Mouse (Mus musculus): ENCODE data around the gene Gast. TPM values are rescaled to one million over a fixed set of nuclear protein-coding genes. Genes with fewer than 3 reads are reported as not detected.
A peak's percentile ranks its signal among the peaks of the same experiment; 100 is the strongest.
"Not testable (repeated sequence)": the region's sequence is repeated elsewhere in the genome, so short reads cannot be mapped to it uniquely, and the experiment has no call there.

Gene Gast
- polyA plus RNA-seq, 1 experiment from 2014 or later, result not detected

- not testable (repeated sequence) for H3K4me2 ChIP-seq; H3K4me3 ChIP-seq; H3K9me3 ChIP-seq; H3K27ac ChIP-seq (replicated peaks); H3K9ac ChIP-seq; H3K36me3 ChIP-seq; H3K27me3 ChIP-seq; ATAC-seq (ENCODE audit: low read depth)
- WGBS, result 95% methylated on average over 5 of the region's 6 CpGs
- H3K4me1 ChIP-seq (replicated peaks), result peaks cover 12% of the 10 kb centered on the region
Observed at GRCm38 (mm10) chr11:100308672-100309071, 25.5 kb upstream of the Gast start.

GRCm38 (mm10) chr11:100311656-100312055, 22.6 kb upstream of the Gast start:
- Histone ChIP-seq H3K9ac (no peak overlapping the region), H3K9me3 (no peaks in the 10 kb centered on the region), H3K4me3 (no peak overlapping the region), H3K27ac (replicated peaks) (no peak overlapping the region), H3K27me3 (no peaks in the 10 kb centered on the region), H3K4me2 (no peak overlapping the region), H3K4me1 (replicated peaks) (peaks cover 12% of the 10 kb centered on the region), H3K36me3 (no peaks in the 10 kb centered on the region)
- WGBS, result 80% methylated on average over 1 of the region's 1 CpGs
- ATAC-seq (ENCODE audit: low read depth), result no peak

- 23% methylated on average over 5 of the region's 5 CpGs for whole genome bisulfite sequencing
- H3K9me3 ChIP-seq, result no peaks in the 10 kb centered on the region
- H3K4me3 ChIP-seq, result no peak overlapping the region
- no peak overlapping the region for H3K4me2 ChIP-seq
- no peak overlapping the region for H3K27ac ChIP-seq (replicated peaks)
- no peaks in the 10 kb centered on the region for H3K27me3 ChIP-seq
- ATAC-seq (ENCODE audit: low read depth), result no peak
- H3K36me3 ChIP-seq, result no peaks in the 10 kb centered on the region
- peaks cover 12% of the 10 kb centered on the region for H3K4me1 ChIP-seq (replicated peaks)
- no peak overlapping the region for H3K9ac ChIP-seq
Observed at GRCm38 (mm10) chr11:100312096-100312679, 22.0 kb upstream of the Gast start.

- 90% methylated on average over 6 of the region's 6 CpGs for WGBS
- H3K36me3 ChIP-seq, result no peaks in the 10 kb centered on the region
- no peaks in the 10 kb centered on the region for H3K9me3 ChIP-seq
- H3K4me2 ChIP-seq, result no peak overlapping the region
- no peak overlapping the region for H3K4me3 ChIP-seq
- H3K9ac ChIP-seq, result no peak overlapping the region
- no peak overlapping the region for H3K27ac ChIP-seq (replicated peaks)
- H3K4me1 ChIP-seq (replicated peaks), result peaks cover 12% of the 10 kb centered on the region
- H3K27me3 ChIP-seq, result no peaks in the 10 kb centered on the region
- ATAC-seq (ENCODE audit: low read depth), result no peak
Observed at GRCm38 (mm10) chr11:100313424-100313823, 20.8 kb upstream of the Gast start.

GRCm38 (mm10) chr11:100315439-100315838, 18.8 kb upstream of the Gast start:
- ATAC-seq (ENCODE audit: low read depth), result no peak
- Histone ChIP-seq H3K36me3 (no peaks in the 10 kb centered on the region), H3K27me3 (no peaks in the 10 kb centered on the region), H3K4me1 (replicated peaks) (peaks cover 16% of the 10 kb centered on the region), H3K27ac (replicated peaks) (no peak overlapping the region), H3K4me2 (no peak overlapping the region), H3K9me3 (no peaks in the 10 kb centered on the region), H3K9ac (no peak overlapping the region), H3K4me3 (no peak overlapping the region)
- 91% methylated on average over 5 of the region's 5 CpGs for WGBS

- Histone ChIP-seq H3K27ac (replicated peaks) (no peak overlapping the region), H3K4me3 (no peak overlapping the region), H3K4me1 (replicated peaks) (peaks cover 19% of the 10 kb centered on the region), H3K9me3 (no peaks in the 10 kb centered on the region), H3K36me3 (peaks cover 20% of the 10 kb centered on the region), H3K9ac (no peak overlapping the region), H3K4me2 (no peak overlapping the region), H3K27me3 (no peaks in the 10 kb centered on the region)
- no peak for ATAC-seq (ENCODE audit: low read depth)
- 69% methylated on average over 6 of the region's 6 CpGs for WGBS
Observed at GRCm38 (mm10) chr11:100317826-100318380, 16.3 kb upstream of the Gast start.

- 91% methylated on average over 10 of the region's 10 CpGs for WGBS
- Histone ChIP-seq H3K27me3 (no peaks in the 10 kb centered on the region), H3K9me3 (no peaks in the 10 kb centered on the region), H3K36me3 (peaks cover 20% of the 10 kb centered on the region), H3K4me1 (replicated peaks) (peaks cover 19% of the 10 kb centered on the region), H3K4me2 (peak overlapping the region; percentile 56), H3K4me3 (peak overlapping the region; percentile 79), H3K9ac (peak overlapping the region; percentile 57; the same call in 1 of the 2 replicates), H3K27ac (replicated peaks) (peak overlapping the region; percentile 83)
- ATAC-seq (ENCODE audit: low read depth), result peak; percentile 1; the same call in 1 of the 2 replicates
Observed at GRCm38 (mm10) chr11:100318529-100319451, 15.4 kb upstream of the Gast start.

- Histone ChIP-seq H3K4me2 (peak within 1 kb of the TSS; percentile 87), H3K9me3 (no peaks in the 10 kb centered on the region), H3K27ac (replicated peaks) (peak within 1 kb of the TSS; percentile 98), H3K27me3 (no peaks in the 10 kb centered on the region), H3K4me1 (replicated peaks) (peaks cover 19% of the 10 kb centered on the region), H3K9ac (peak within 1 kb of the TSS; percentile 98), H3K4me3 (peak within 1 kb of the TSS; percentile 79), H3K36me3 (peaks cover 20% of the 10 kb centered on the region)
- 1% methylated on average over 53 of the region's 58 CpGs for WGBS
- ATAC-seq (ENCODE audit: low read depth), result peak; percentile 91
Observed at GRCm38 (mm10) chr11:100319492-100320171, 14.6 kb upstream of the Gast start, which contains the start of gene Eif1. Gene Eif1 (plus strand): TSS chr11:100319885.

GRCm38 (mm10) chr11:100320172-100320630, 14.0 kb upstream of the Gast start:
- WGBS, result 0% methylated on average over 40 of the region's 40 CpGs
- Histone ChIP-seq H3K9me3 (no peaks in the 10 kb centered on the region), H3K27me3 (no peaks in the 10 kb centered on the region), H3K4me1 (replicated peaks) (peaks cover 19% of the 10 kb centered on the region), H3K27ac (replicated peaks) (peak overlapping the region; percentile 98), H3K36me3 (peaks cover 20% of the 10 kb centered on the region), H3K4me2 (peak overlapping the region; percentile 87), H3K9ac (peak overlapping the region; percentile 98), H3K4me3 (peak overlapping the region; percentile 79)
- peak; percentile 88 for ATAC-seq (ENCODE audit: low read depth)

- ATAC-seq (ENCODE audit: low read depth), result not testable (repeated sequence)
- WGBS, result 21% methylated on average over 11 of the region's 11 CpGs
Observed at GRCm38 (mm10) chr11:100320701-100321410, 13.4 kb upstream of the Gast start.

More at GRCm38 (mm10) chr11:100320701-100321410, 13.4 kb upstream of the Gast start:
- Histone ChIP-seq H3K4me1 (replicated peaks) (peaks cover 19% of the 10 kb centered on the region), H3K36me3 (peaks cover 23% of the 10 kb centered on the region), H3K9ac (peak overlapping the region; percentile 98), H3K4me3 (peak overlapping the region; percentile 79), H3K4me2 (peak overlapping the region; percentile 87), H3K27ac (replicated peaks) (peak overlapping the region; percentile 98)
- H3K27me3 ChIP-seq, H3K9me3 ChIP-seq: not testable (repeated sequence)

Measured in neural tube, embryonic 13.5 days (tissue).